Comparison of ENCODE assay signal across 9 mouse cellular contexts in genomic region chr16:91270212-91270971, GRCm38 (mm10). TPM values are rescaled to one million over a fixed set of nuclear protein-coding genes. Genes with fewer than 3 reads are reported as not detected.
DNase-seq lines count a peak whose midpoint lies in the region; ATAC-seq lines count a peak whose summit lies in the region.
"Had no signal": no experiment of that assay in that cellular context is flagged by ENCODE, and none has a peak within 500 bp of the region (broad histone marks: within the 10 kb centered on the region; RNA-seq: fewer than 3 reads in every experiment).

No protein-coding gene starts in this region.

- H3K9ac ChIP-seq in hindbrain, embryonic 15.5 days, result peak overlapping the region; percentile 35
- no peak overlapping the region for H3K9ac ChIP-seq in liver, embryonic 16.5 days (ENCODE audit: low read depth, low read length)

- ATAC-seq in hindbrain, embryonic 15.5 days (ENCODE audit: low FRiP score, low read depth), result 0 out of 2 replicates have a peak, but pooled peaks have one; percentile 9
- ATAC-seq in liver, embryonic 16.5 days (ENCODE audit: low read depth), result no peak

- H3K9me3 ChIP-seq in hindbrain, embryonic 15.5 days, result no peaks in the 10 kb centered on the region
- no peaks in the 10 kb centered on the region for H3K9me3 ChIP-seq in liver, embryonic 16.5 days (replicated peaks; ENCODE audit: control insufficient read depth, low read length)

- under 1% methylated on average over 62 of the region's 63 CpGs for WGBS in hindbrain, embryonic 15.5 days
- WGBS in liver, embryonic 16.5 days (ENCODE audit: insufficient replicate concordance), result 2% methylated on average over 63 of the region's 63 CpGs

- peak overlapping the region; percentile 52 for H3K27ac ChIP-seq in hindbrain, embryonic 15.5 days (replicated peaks)
- no peak overlapping the region for H3K27ac ChIP-seq in liver, embryonic 16.5 days (ENCODE audit: low read length)

- DNase-seq in cerebellum, postnatal 25 days, result peak; percentile 13 to 24
- DNase-seq in cerebellum, postnatal 36 days, result no peak
- DNase-seq in retina, postnatal 1 day, result peak; percentile 58
- no peak for DNase-seq in retina, embryonic 14.5 days (ENCODE audit: low spot score)
- DNase-seq in testis, postnatal 10 days (ENCODE audit: low spot score), result peak; percentile 46
- DNase-seq in natural killer cell, adult 2 months (ENCODE audit: low spot score in 2 of 2), result no peak

- H3K4me1 ChIP-seq in hindbrain, embryonic 15.5 days (replicated peaks), result peaks cover 20% of the 10 kb centered on the region
- peaks cover 3% of the 10 kb centered on the region; the same call in 1 of the 2 replicates for H3K4me1 ChIP-seq in liver, embryonic 16.5 days (ENCODE audit: control insufficient read depth, low read depth, low read length)

- peak overlapping the region; percentile 74 for H3K4me2 ChIP-seq in hindbrain, embryonic 15.5 days
- peak overlapping the region; percentile 37 for H3K4me2 ChIP-seq in liver, embryonic 16.5 days (ENCODE audit: low read depth, low read length)

- H3K27me3 ChIP-seq in hindbrain, embryonic 15.5 days, result peaks cover 100% of the 10 kb centered on the region
- peaks cover 75% of the 10 kb centered on the region for H3K27me3 ChIP-seq in liver, embryonic 16.5 days (ENCODE audit: control insufficient read depth, insufficient read depth, low read depth, low read length)

- H3K4me3 ChIP-seq in hindbrain, embryonic 15.5 days, result peak overlapping the region; percentile 42
- H3K4me3 ChIP-seq in liver, embryonic 16.5 days (ENCODE audit: low read depth, low read length), result peak overlapping the region; percentile 28; the same call in 1 of the 2 replicates

- H3K36me3 ChIP-seq in hindbrain, embryonic 15.5 days, result no peaks in the 10 kb centered on the region
- H3K36me3 ChIP-seq in liver, embryonic 16.5 days (ENCODE audit: control insufficient read depth, insufficient read depth), result no peaks in the 10 kb centered on the region

RNA-seq across cellular contexts. Expression of gene Olig1, which starts 0.8 kb away (rescaled TPM):
- 121 and 136 TPM in 2 replicates for polyA plus RNA-seq in hindbrain, embryonic 15.5 days (2015; fragmentation: Nextera tagmentation; extraction: Ambion mirVana)
- 0.05 and 0.07 TPM in 2 replicates for polyA plus RNA-seq in liver, embryonic 16.5 days (2015; fragmentation: Nextera tagmentation; extraction: Ambion mirVana)
- polyA plus RNA-seq: C2C12 had no signal

RNA-seq across cellular contexts. Expression of gene Olig2, which starts 45.1 kb away (rescaled TPM):
- 15.6 and 16.2 TPM in 2 replicates for polyA plus RNA-seq in hindbrain, embryonic 15.5 days (2015; fragmentation: Nextera tagmentation; extraction: Ambion mirVana)
- not detected in 2 replicates for polyA plus RNA-seq in liver, embryonic 16.5 days (2015; fragmentation: Nextera tagmentation; extraction: Ambion mirVana)
- polyA plus RNA-seq: C2C12 had no signal

Comparison
In these comparisons a context has a peak if more than half of its experiments do, and no peak if none do; other contexts are left out.
1. DNase-seq: peak in cerebellum, postnatal 25 days (2 of 2), retina, postnatal 1 day (single experiment) and testis, postnatal 10 days (single experiment); none in cerebellum, postnatal 36 days (0 of 2), retina, embryonic 14.5 days (single experiment) and natural killer cell, adult 2 months (0 of 2).
2. RNA of gene Olig1, which starts 0.8 kb away (polyA plus RNA-seq): 121 to 136 TPM in hindbrain, embryonic 15.5 days; 0.05 to 0.07 TPM in liver, embryonic 16.5 days; every median in the first group is over 100 times any median in the second.
3. RNA of gene Olig2, which starts 45.1 kb away (polyA plus RNA-seq): 15.6 to 16.2 TPM in hindbrain, embryonic 15.5 days; not detected in liver, embryonic 16.5 days; every median in the first group is over 10 times any median in the second.